Mouse (Mus musculus) neural tube, embryonic 12.5 days (tissue): ENCODE data around the gene Zc4h2. TPM values are rescaled to one million over a fixed set of nuclear protein-coding genes. Genes with fewer than 3 reads are reported as not detected.
A peak's percentile ranks its signal among the peaks of the same experiment; 100 is the strongest.

Experiments
- ATAC-seq: fragments of 200-750 bp; cut with Nextera tagmentation; 2 replicates; pipeline ENCODE4 v1.8.0; 2017; ENCODE audit warnings: low read depth, mild to moderate bottlenecking, moderate TSS enrichment, moderate library complexity; ENCODE audit not compliant: low FRiP score
- H3K27ac ChIP-seq: fragments of 300-500 bp; sonication (generic); 2 replicates; pipeline ENCODE4 v1.5.1; 2016
- H3K27me3 ChIP-seq: fragments of 300-500 bp; sonication (generic); replicated peaks from 2 replicates; pipeline ENCODE4 v1.6.1; 2016; ENCODE audit warnings: mild to moderate bottlenecking
- H3K36me3 ChIP-seq: fragments of 300-500 bp; sonication (generic); 2 replicates; pipeline ENCODE4 v1.6.1; 2016; ENCODE audit warnings: mild to moderate bottlenecking
- H3K4me1 ChIP-seq: fragments of 300-500 bp; sonication (generic); 2 replicates; pipeline ENCODE4 v1.6.1; 2016
- H3K4me2 ChIP-seq: fragments of 300-500 bp; sonication (generic); replicated peaks from 2 replicates; pipeline ENCODE4 v1.6.1; 2016; ENCODE audit warnings: mild to moderate bottlenecking
- H3K4me3 ChIP-seq: fragments of 300-500 bp; sonication (generic); 2 replicates; pipeline ENCODE4 v1.5.1; 2016
- H3K9ac ChIP-seq: fragments of 300-500 bp; sonication (generic); 2 replicates; pipeline ENCODE4 v1.6.1; 2016; ENCODE audit warnings: mild to moderate bottlenecking
- H3K9me3 ChIP-seq: fragments of 300-500 bp; sonication (generic); 2 replicates; pipeline ENCODE4 v1.6.1; 2016; ENCODE audit warnings: mild to moderate bottlenecking
- WGBS: fragments of 180-500 bp; shearing (Covaris S2); methylation state at CpG from one replicate; pipeline ENCODE4 v1.1.7; 2016; 5-methylcytosine and 5-hydroxymethylcytosine counted together
- polyA plus RNA-seq: library from polyadenylated mRNA; unstranded; fragments of >200 nt; fragmentation: Nextera tagmentation; extraction: Ambion mirVana; gene quantifications from 2 replicates; pipeline ENCODE4 v1.2.1, GENCODE M21; 2016

Gene Zc4h2
- 66.2 and 69.4 TPM in 2 replicates for polyA plus RNA-seq

DNA sequence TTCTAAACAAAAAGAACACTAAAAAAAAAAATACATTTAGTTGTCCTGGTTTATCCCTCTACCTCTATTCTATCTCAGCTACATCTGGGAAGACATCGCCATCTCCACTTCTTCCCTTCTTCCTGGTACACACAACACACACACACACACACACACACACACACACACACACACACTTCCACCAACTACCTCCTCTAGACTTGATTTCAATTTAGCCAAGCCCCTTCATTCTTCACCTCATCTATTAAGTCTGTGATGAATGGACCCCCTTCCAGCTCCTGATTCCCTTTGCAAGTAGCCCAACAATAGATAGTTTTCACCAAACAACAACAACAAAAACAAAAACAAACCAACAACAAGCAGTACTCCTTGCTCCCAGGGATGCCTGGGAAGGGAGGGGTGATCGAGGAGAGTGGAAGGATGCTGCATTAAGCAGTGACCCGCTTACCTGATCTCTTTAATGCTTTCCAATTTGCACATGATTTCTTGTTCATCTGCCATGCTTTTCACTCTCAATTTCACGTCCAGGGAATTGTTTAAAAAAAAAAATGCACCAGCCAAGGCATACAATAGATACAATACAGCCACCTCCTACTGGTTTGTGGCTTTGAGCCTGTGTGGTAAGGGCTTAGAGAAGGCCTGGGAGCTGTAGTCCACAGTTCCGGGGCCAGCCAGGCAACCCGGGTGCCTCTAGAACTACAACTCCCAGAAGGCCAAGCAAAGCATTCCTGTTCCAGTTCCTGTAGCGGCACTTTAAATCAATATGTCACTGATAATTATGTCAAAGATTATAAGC lies at the start of gene Zc4h2:
Gene Zc4h2, minus strand, starts transcription at position 706 of the 796 bp plus-strand sequence.
- H3K36me3 ChIP-seq: no peaks in the 10 kb centered on the region
- no peaks in the 10 kb centered on the region for H3K27me3 ChIP-seq
- peak within 1 kb of the TSS; percentile 54 for H3K4me2 ChIP-seq
- H3K27ac ChIP-seq: no peak within 1 kb of the TSS
- 12% methylated on average over 7 of the region's 7 CpGs for WGBS
- H3K4me3 ChIP-seq: peak within 1 kb of the TSS; percentile 35
- peak within 1 kb of the TSS; percentile 44 for H3K9ac ChIP-seq
- H3K4me1 ChIP-seq: no peaks in the 10 kb centered on the region
- no peaks in the 10 kb centered on the region for H3K9me3 ChIP-seq
- peak; percentile 100 for ATAC-seq

DNA sequence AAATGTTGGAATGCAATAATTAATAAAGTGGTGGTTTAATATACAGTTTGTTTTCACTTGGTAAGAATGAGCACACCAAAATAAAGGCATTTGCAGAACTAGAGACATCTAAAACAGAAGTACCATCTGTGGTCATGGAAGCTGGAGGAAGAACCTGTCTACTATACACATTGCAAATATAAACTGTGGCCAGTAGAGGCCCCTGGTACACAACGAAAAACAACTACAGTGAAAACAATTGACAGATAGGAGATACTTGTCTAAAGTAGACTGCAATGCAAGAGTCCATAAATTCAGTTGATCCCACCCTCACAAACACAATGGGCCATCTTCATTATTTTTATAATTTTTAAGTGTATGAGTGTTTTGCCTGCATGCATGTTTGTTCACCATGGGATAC lies 28.8 kb upstream of the Zc4h2 start:
- Histone ChIP-seq H3K9ac (no peak overlapping the region), H3K36me3 (no peaks in the 10 kb centered on the region), H3K4me3 (no peak overlapping the region), H3K9me3 (no peaks in the 10 kb centered on the region), H3K27me3 (no peaks in the 10 kb centered on the region), H3K27ac (no peak overlapping the region), H3K4me1 (no peaks in the 10 kb centered on the region), H3K4me2 (no peak overlapping the region)
- ATAC-seq: no peak
- WGBS: 77% methylated on average over 1 of the region's 1 CpGs

DNA sequence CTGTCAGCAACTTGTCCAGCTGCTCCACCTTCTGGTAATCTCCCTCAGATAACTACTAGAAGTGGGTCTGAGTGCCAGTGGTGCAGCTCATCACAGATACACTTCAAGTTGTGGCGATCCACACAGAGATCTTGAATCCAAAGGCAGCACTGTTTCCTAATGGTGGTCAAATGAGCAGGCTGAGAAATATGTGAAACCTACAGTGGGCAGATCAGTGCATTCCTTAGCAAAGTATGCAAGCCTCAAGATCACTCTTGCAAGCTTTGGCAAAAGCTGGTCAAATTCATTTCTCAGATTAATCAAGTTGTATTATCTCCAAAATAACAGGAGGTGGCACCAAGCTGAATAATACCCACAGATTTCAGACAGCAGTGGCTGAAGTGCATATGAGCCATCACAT lies 23.9 kb upstream of the Zc4h2 start:
- H3K9ac ChIP-seq: no peak overlapping the region
- H3K9me3 ChIP-seq: no peaks in the 10 kb centered on the region
- ATAC-seq: no peak
- H3K27me3 ChIP-seq: no peaks in the 10 kb centered on the region
- 84% methylated on average over 1 of the region's 1 CpGs for WGBS
- no peak overlapping the region for H3K27ac ChIP-seq
- no peak overlapping the region for H3K4me3 ChIP-seq
- no peaks in the 10 kb centered on the region for H3K36me3 ChIP-seq
- H3K4me2 ChIP-seq: no peak overlapping the region
- H3K4me1 ChIP-seq: no peaks in the 10 kb centered on the region

DNA sequence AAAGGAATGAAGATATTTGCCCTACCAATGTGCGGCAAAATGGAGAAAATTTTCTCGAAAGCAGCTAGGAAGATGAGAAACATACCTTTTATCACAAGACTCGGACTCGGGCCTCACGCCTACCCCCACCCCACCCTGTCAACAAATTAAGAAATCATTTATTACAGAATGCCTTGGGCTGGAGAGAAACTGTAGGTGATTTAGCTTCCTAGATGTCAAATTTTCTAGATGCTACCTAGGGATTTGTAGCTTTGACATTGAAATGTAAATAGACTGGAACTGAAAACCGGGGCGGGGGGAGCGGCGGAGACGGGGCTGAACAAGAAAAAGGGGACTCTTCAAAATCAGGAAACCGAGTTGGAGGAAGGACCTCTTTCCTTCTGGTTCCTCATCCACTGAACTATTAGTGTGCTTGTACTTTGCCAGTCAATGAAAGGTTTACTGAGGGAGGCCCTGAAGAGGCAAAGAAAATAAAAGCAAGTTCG lies 333 bp upstream of the Zc4h2 start:
- Histone ChIP-seq H3K9me3 (no peaks in the 10 kb centered on the region), H3K9ac (no peak overlapping the region), H3K27ac (no peak overlapping the region), H3K4me3 (peak overlapping the region; percentile 35), H3K4me1 (no peaks in the 10 kb centered on the region), H3K4me2 (peak overlapping the region; percentile 50), H3K36me3 (no peaks in the 10 kb centered on the region), H3K27me3 (no peaks in the 10 kb centered on the region)
- ATAC-seq: peak; percentile 77
- WGBS: 23% methylated on average over 12 of the region's 12 CpGs

DNA sequence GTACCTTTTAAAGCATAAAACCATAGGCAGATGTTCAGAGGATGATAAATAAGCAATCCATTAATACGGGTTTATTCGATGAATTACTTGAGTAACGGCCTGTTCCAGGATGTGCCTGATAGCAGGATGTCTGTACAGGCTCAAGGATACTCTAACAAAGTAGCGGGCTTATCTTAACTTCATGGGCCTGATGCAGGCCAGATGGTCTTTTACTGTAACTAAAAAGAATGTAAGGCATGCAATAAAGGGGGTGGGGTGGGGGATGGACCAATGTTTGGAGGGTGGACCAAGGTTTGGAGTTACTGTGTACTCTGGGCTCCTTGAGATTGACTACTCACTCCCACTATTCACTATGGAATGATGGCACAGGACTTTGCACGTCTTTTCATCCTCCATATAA lies 57.7 kb downstream of the Zc4h2 start:
- no peak overlapping the region for H3K27ac ChIP-seq
- no peak overlapping the region for H3K4me3 ChIP-seq
- no peak overlapping the region for H3K9ac ChIP-seq
- no peaks in the 10 kb centered on the region for H3K36me3 ChIP-seq
- WGBS: 87% methylated on average over 5 of the region's 5 CpGs
- H3K4me2 ChIP-seq: no peak overlapping the region
- no peak for ATAC-seq
- H3K27me3 ChIP-seq: no peaks in the 10 kb centered on the region
- no peaks in the 10 kb centered on the region for H3K9me3 ChIP-seq
- H3K4me1 ChIP-seq: no peaks in the 10 kb centered on the region

Other genes starting within 250 kb of the Zc4h2 start
- gene Amer1, start 213.6 kb downstream of the Zc4h2 start, polyA plus RNA-seq: 11.5 and 12.6 TPM in 2 replicates
- 0.40 and 0.65 TPM in 2 replicates for gene Asb12, start 100.5 kb downstream of the Zc4h2 start, polyA plus RNA-seq
- gene Pfn5, start 100.4 kb downstream of the Zc4h2 start, polyA plus RNA-seq: not detected in 2 replicates
- gene Zc3h12b, start 53.2 kb upstream of the Zc4h2 start, polyA plus RNA-seq: 2.7 and 2.8 TPM in 2 replicates